Mouse (Mus musculus) CH12.LX (cell line): ENCODE measurements around the gene Gm20441. TPM values are rescaled to one million over a fixed set of nuclear protein-coding genes. Genes with fewer than 3 reads are reported as not detected.

Experiments used
- DNase-seq: peaks from one replicate; pipeline ENCODE4 v3.0.0-alpha.2; 2013; ENCODE audit errors: extremely low read depth
- H3K27ac ChIP-seq: 2 replicates; pipeline ENCODE4 v1.5.1; 2012; ENCODE audit warnings: low read depth, mild to moderate bottlenecking, control low read depth, moderate library complexity; ENCODE audit not compliant: insufficient read depth
- H3K27me3 ChIP-seq: replicated peaks from 2 replicates; pipeline ENCODE3; 2012; ENCODE audit warnings: inconsistent platforms
- H3K36me3 ChIP-seq, 2 experiments: replicated peaks in 1 of 2; 2 replicates each; pipeline versions ENCODE3 to v1.6.1; 2012; ENCODE audit warnings: inconsistent platforms in 1 of 2, low read length in 1 of 2, mild to moderate bottlenecking in 1 of 2, mixed read lengths in 1 of 2, moderate library complexity in 1 of 2; ENCODE audit not compliant: control insufficient read depth in 1 of 2, insufficient read depth in 1 of 2
- H3K4me1 ChIP-seq, 2 experiments: 2 replicates each; pipeline ENCODE4 v1.6.1; 2012; ENCODE audit warnings: inconsistent platforms in 1 of 2, moderate library complexity in 1 of 2; ENCODE audit not compliant: insufficient read depth in 2 of 2, control insufficient read depth in 1 of 2
- H3K4me2 ChIP-seq: 2 replicates; pipeline ENCODE4 v1.6.1; 2012; ENCODE audit warnings: low read depth, mild to moderate bottlenecking, control low read depth; ENCODE audit not compliant: poor library complexity, insufficient read depth, severe bottlenecking
- H3K4me3 ChIP-seq, 3 experiments: fragments of 150-350 bp in 1 of 3; sonication (generic) in 1 of 3; replicated peaks in 1 of 3; 2 replicates each; pipeline versions ENCODE3 to v1.5.1; 2011 to 2012; ENCODE audit warnings: low read depth in 2 of 3, low read length in 2 of 3, mild to moderate bottlenecking in 2 of 3, moderate library complexity in 2 of 3, control low read depth in 1 of 3, improper control_type of control experiment in 1 of 3, inconsistent platforms in 1 of 3, mixed read lengths in 1 of 3; ENCODE audit not compliant: poor library complexity in 1 of 3
- H3K79me2 ChIP-seq: replicated peaks from 2 replicates; pipeline ENCODE4 v1.6.1; 2012; ENCODE audit warnings: mild to moderate bottlenecking, moderate library complexity; ENCODE audit not compliant: control insufficient read depth, poor library complexity, insufficient read depth, severe bottlenecking; ENCODE audit errors: extremely low read depth
- H3K9ac ChIP-seq: 2 replicates; pipeline ENCODE4 v1.6.1; 2012; ENCODE audit warnings: low read depth, mild to moderate bottlenecking, control low read depth, moderate library complexity; ENCODE audit not compliant: insufficient read depth
- H3K9me3 ChIP-seq: replicated peaks from 2 replicates; pipeline ENCODE3; 2012; ENCODE audit warnings: low read length, inconsistent platforms, mixed read lengths
- BHLHE40 ChIP-seq: IDR thresholded peaks from 2 replicates; pipeline ENCODE4 v1.6.1; 2011; ENCODE audit warnings: mild to moderate bottlenecking, low read depth, low read length, improper control_type of control experiment
- CHD1 ChIP-seq: IDR thresholded peaks from 2 replicates; pipeline ENCODE4 v1.6.1; 2012; ENCODE audit warnings: low read depth, low read length, improper control_type of control experiment, inconsistent platforms
- CHD2 ChIP-seq: IDR thresholded peaks from 2 replicates; pipeline ENCODE4 v1.6.1; 2011; ENCODE audit warnings: low read length, improper control_type of control experiment
- CTCF ChIP-seq, 2 experiments: IDR thresholded peaks in 1 of 2; conservative IDR thresholded peaks in 1 of 2; 2 replicates each; pipeline ENCODE4 v1.5.1; 2011 to 2012; ENCODE audit warnings: low read depth in 2 of 2, low read length in 2 of 2, improper control_type of control experiment in 1 of 2, inconsistent platforms in 1 of 2, mild to moderate bottlenecking in 1 of 2, moderate library complexity in 1 of 2
- E2F4 ChIP-seq: IDR thresholded peaks from 2 replicates; pipeline ENCODE4 v1.6.1; 2011; ENCODE audit warnings: low read depth, low read length, improper control_type of control experiment; ENCODE audit not compliant: insufficient replicate concordance
- ELF1 ChIP-seq: IDR thresholded peaks from 2 replicates; pipeline ENCODE4 v1.6.1; 2014; ENCODE audit warnings: low read depth, mild to moderate bottlenecking, inconsistent platforms, low read length, improper control_type of control experiment
- EP300 ChIP-seq: IDR thresholded peaks from 2 replicates; pipeline ENCODE4 v1.6.1; 2011; ENCODE audit warnings: low read length, improper control_type of control experiment
- ETS1 ChIP-seq: conservative IDR thresholded peaks from 2 replicates; pipeline ENCODE4 v1.6.1; 2012; ENCODE audit warnings: low read depth, mild to moderate bottlenecking, inconsistent platforms, low read length, improper control_type of control experiment, moderate library complexity
- GABPA ChIP-seq: IDR thresholded peaks from 2 replicates; pipeline ENCODE4 v1.6.1; 2012; ENCODE audit warnings: low read depth, low read length, improper control_type of control experiment, inconsistent platforms; ENCODE audit not compliant: insufficient replicate concordance
- HCFC1 ChIP-seq: IDR thresholded peaks from 2 replicates; pipeline ENCODE4 v1.6.1; 2012; ENCODE audit warnings: low read depth, mild to moderate bottlenecking, inconsistent platforms, low read length, improper control_type of control experiment
- IRF4 ChIP-seq: IDR thresholded peaks from 2 replicates; pipeline ENCODE4 v1.6.1; 2014; ENCODE audit warnings: low read depth, mild to moderate bottlenecking, inconsistent platforms, low read length, improper control_type of control experiment
- JUN ChIP-seq: IDR thresholded peaks from 2 replicates; pipeline ENCODE4 v1.6.1; 2011; ENCODE audit warnings: low read depth, mild to moderate bottlenecking, low read length, improper control_type of control experiment, moderate library complexity; ENCODE audit not compliant: insufficient read depth
- JUND ChIP-seq: conservative IDR thresholded peaks from 2 replicates; pipeline ENCODE4 v1.6.1; 2011; ENCODE audit warnings: low read depth, low read length, improper control_type of control experiment
- KAT2A ChIP-seq: IDR thresholded peaks from 2 replicates; pipeline ENCODE4 v1.6.1; 2012; ENCODE audit warnings: low read length, improper control_type of control experiment, inconsistent platforms; ENCODE audit not compliant: insufficient replicate concordance
- MAFK ChIP-seq: IDR thresholded peaks from 2 replicates; pipeline ENCODE4 v1.6.1; 2011; ENCODE audit warnings: low read length, improper control_type of control experiment; ENCODE audit not compliant: insufficient replicate concordance
- MAX ChIP-seq: IDR thresholded peaks from 2 replicates; pipeline ENCODE4 v1.6.1; 2011; ENCODE audit warnings: low read length, improper control_type of control experiment
- MAZ ChIP-seq: IDR thresholded peaks from 2 replicates; pipeline ENCODE4 v1.6.1; 2012; ENCODE audit warnings: low read depth, mild to moderate bottlenecking, inconsistent platforms, low read length, improper control_type of control experiment, moderate library complexity
- MEF2A ChIP-seq: IDR thresholded peaks from 2 replicates; pipeline ENCODE4 v1.6.1; 2014; ENCODE audit warnings: low read depth, mild to moderate bottlenecking, inconsistent platforms, low read length, improper control_type of control experiment, borderline replicate concordance
- MXI1 ChIP-seq: IDR thresholded peaks from 2 replicates; pipeline ENCODE4 v1.6.1; 2011; ENCODE audit warnings: mild to moderate bottlenecking, low read depth, low read length, improper control_type of control experiment
- MYC ChIP-seq: IDR thresholded peaks from 2 replicates; pipeline ENCODE4 v1.6.1; 2011; ENCODE audit warnings: low read depth, mild to moderate bottlenecking, improper control_type of control experiment, low read length
- NELFE ChIP-seq: IDR thresholded peaks from 2 replicates; pipeline ENCODE4 v1.6.1; 2011; ENCODE audit warnings: low read depth, low read length, improper control_type of control experiment
- NRF1 ChIP-seq: IDR thresholded peaks from 2 replicates; pipeline ENCODE4 v1.6.1; 2014; ENCODE audit warnings: low read depth, mild to moderate bottlenecking, inconsistent platforms, low read length, improper control_type of control experiment, moderate library complexity
- PAX5 ChIP-seq: IDR thresholded peaks from 2 replicates; pipeline ENCODE4 v1.6.1; 2012; ENCODE audit warnings: low read length, inconsistent platforms, mixed read lengths
- POLR2A ChIP-seq: IDR thresholded peaks from 2 replicates; pipeline ENCODE4 v1.6.1; 2011; ENCODE audit warnings: low read depth, mild to moderate bottlenecking, improper control_type of control experiment, low read length
- POLR2AphosphoS2 ChIP-seq: IDR thresholded peaks from 2 replicates; pipeline ENCODE4 v1.6.1; 2011; ENCODE audit warnings: low read depth, low read length, improper control_type of control experiment
- RAD21 ChIP-seq: IDR thresholded peaks from 2 replicates; pipeline ENCODE4 v1.6.1; 2011; ENCODE audit warnings: low read depth, mild to moderate bottlenecking, low read length, improper control_type of control experiment, moderate library complexity
- RCOR1 ChIP-seq: conservative IDR thresholded peaks from 2 replicates; pipeline ENCODE4 v1.6.1; 2012; ENCODE audit warnings: low read depth, mild to moderate bottlenecking, inconsistent platforms, low read length, improper control_type of control experiment
- SIN3A ChIP-seq: IDR thresholded peaks from 2 replicates; pipeline ENCODE4 v1.6.1; 2012; ENCODE audit warnings: low read length, improper control_type of control experiment, inconsistent platforms
- SMC3 ChIP-seq: IDR thresholded peaks from 2 replicates; pipeline ENCODE4 v1.6.1; 2011; ENCODE audit warnings: low read depth, low read length, improper control_type of control experiment
- TBP ChIP-seq: conservative IDR thresholded peaks from 2 replicates; pipeline ENCODE4 v1.6.1; 2011; ENCODE audit warnings: low read depth, low read length, improper control_type of control experiment
- TCF12 ChIP-seq: IDR thresholded peaks from 2 replicates; pipeline ENCODE4 v1.6.1; 2014; ENCODE audit warnings: low read depth, mild to moderate bottlenecking, inconsistent platforms, low read length, improper control_type of control experiment
- UBTF ChIP-seq: IDR thresholded peaks from 2 replicates; pipeline ENCODE4 v1.6.1; 2012; ENCODE audit warnings: low read depth, mild to moderate bottlenecking, inconsistent platforms, low read length, improper control_type of control experiment, moderate library complexity
- USF1 ChIP-seq: IDR thresholded peaks from 2 replicates; pipeline ENCODE4 v1.6.1; 2014; ENCODE audit warnings: low read depth, mild to moderate bottlenecking, inconsistent platforms, low read length, improper control_type of control experiment
- USF2 ChIP-seq: conservative IDR thresholded peaks from 2 replicates; pipeline ENCODE4 v1.6.1; 2011; ENCODE audit warnings: low read depth, low read length, improper control_type of control experiment
- ZC3H11A ChIP-seq: IDR thresholded peaks from 2 replicates; pipeline ENCODE4 v1.6.1; 2012; ENCODE audit warnings: low read depth, mild to moderate bottlenecking, inconsistent platforms, low read length, improper control_type of control experiment
- ZKSCAN1 ChIP-seq: IDR thresholded peaks from 2 replicates; pipeline ENCODE4 v1.6.1; 2012; ENCODE audit warnings: low read depth, inconsistent platforms, low read length, improper control_type of control experiment, borderline replicate concordance
- ZMIZ1 ChIP-seq: IDR thresholded peaks from 2 replicates; pipeline ENCODE4 v1.6.1; 2012; ENCODE audit warnings: low read depth, mild to moderate bottlenecking, inconsistent platforms, low read length, improper control_type of control experiment
- ZNF384 ChIP-seq: IDR thresholded peaks from 2 replicates; pipeline ENCODE4 v1.6.1; 2012; ENCODE audit warnings: low read depth, low read length, improper control_type of control experiment, inconsistent platforms
- dilution Hi-C: fragments of 300-500 bp; cut with MboI; formaldehyde crosslinking; loops from 2 replicates; pipeline ENCODE4 v1.14.3; 2020; ENCODE audit warnings: low sequenced_read_pairs; ENCODE audit not compliant: extremely low pct_unique_long_range_greater_than_20kb, extremely low pct_ligation_motif_present
- in situ Hi-C: fragments of 300-500 bp; cut with MboI; formaldehyde crosslinking; loops from 3 replicates; pipeline ENCODE4 v1.14.3; 2019; ENCODE audit warnings: low sequenced_read_pairs, low pct_ligation_motif_present, low pct_unique_long_range_greater_than_20kb, mixed read lengths
- polyA plus RNA-seq: library from polyadenylated mRNA; unstranded; fragments of >175 nt; gene quantifications from 2 replicates; pipeline ENCODE4 v1.2.1, GENCODE M21; 2012; ENCODE audit warnings: low read depth; ENCODE audit not compliant: insufficient read length
- total RNA-seq, 2 experiments: library from RNA; depleted of rRNA; stranded (reverse); fragments of 300-350 nt in 1 of 2; fragments of >200 nt in 1 of 2; gene quantifications; 2 replicates each; pipeline ENCODE4 v1.2.3; 2012 to 2014

Gm20441 gene
- 0.42 and 0.68 TPM in 2 replicates for total RNA-seq (2012; rRNA removed)
- total RNA-seq (2014; rRNA removed): 0.55 TPM in 1 of 2 replicates, not detected in the other
- polyA plus RNA-seq: not detected in 2 replicates

DNA sequence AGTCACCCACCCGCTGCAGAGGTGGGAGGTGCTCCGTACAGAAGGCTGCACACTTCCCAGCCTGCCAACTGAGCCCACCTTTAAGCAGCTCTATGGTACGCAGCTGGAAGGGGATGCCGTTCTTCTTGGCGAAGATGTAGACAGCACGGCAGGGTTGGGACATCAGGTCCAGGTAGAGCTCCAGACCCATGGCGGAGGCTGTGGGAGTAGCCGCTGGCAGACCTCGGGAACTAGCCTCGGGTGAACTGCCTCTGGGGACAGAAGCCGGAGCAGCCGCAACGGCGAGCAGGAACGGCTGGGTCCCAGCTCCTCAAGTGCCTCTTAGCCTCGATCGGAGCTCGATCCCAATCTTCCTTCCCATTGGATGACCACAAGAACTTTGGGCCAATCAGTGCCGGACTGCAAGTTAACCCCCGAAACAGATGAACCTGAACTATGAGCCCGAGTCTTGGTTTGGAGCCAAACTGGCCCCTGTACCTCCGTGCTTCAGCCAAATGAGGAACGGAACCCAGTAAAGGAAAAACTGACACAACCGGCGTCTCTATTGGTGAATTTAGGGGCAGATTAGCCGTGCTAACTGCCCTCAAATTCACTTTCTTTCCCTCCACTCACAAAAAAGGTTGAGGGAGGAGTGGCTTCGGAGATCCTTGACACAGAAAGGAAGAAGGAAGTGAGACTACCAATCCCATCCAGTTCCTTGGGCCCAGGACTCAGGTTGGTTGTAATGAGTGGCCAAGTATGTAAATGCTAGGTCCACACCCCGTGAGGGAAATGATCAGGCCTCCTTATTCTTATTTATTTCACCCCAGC lies at the start of gene Gm20441, which contains the start of gene Gstt3:
Gene Gm20441 (minus strand): TSS at position 186 of the 810 bp plus-strand sequence.
Gene Gstt3 (minus strand): TSS at position 646 of the 810 bp plus-strand sequence.
- Histone ChIP-seq H3K27me3 (no peaks in the 10 kb centered on the region), H3K4me3 (peak within 1 kb of the TSS; percentile 74 to 92 (median 80)), H3K79me2 (peaks cover 3% of the 10 kb centered on the region; the same call in 1 of the 2 replicates), H3K9ac (peak within 1 kb of the TSS; percentile 44)
- in situ Hi-C loops: loop anchor here (5.0 kb wide), 1 partner anchor 46 kb away; no protein-coding TSS in a partner anchor
- peak; percentile 92 for DNase-seq
- peak; percentile 86 for TF ChIP-seq MXI1
- no peak for TF ChIP-seq RAD21
- TF ChIP-seq ZMIZ1: no peak
- TF ChIP-seq SMC3: no peak
- 0 out of 2 replicates have a peak, but pooled peaks have one; percentile 49 for TF ChIP-seq NELFE
- TF ChIP-seq ZC3H11A: no peak
- TF ChIP-seq RCOR1: no peak
- peak; percentile 90 for TF ChIP-seq JUND
- peak; percentile 87 for TF ChIP-seq MEF2A
- peak; percentile 70 for TF ChIP-seq ETS1
- TF ChIP-seq USF2: no peak
- TF ChIP-seq POLR2AphosphoS2: no peak
- TF ChIP-seq EP300: peak; percentile 81
- peak; percentile 90 for TF ChIP-seq ELF1
- TF ChIP-seq CHD1: peak; percentile 72
- no peak for TF ChIP-seq CTCF (conservative IDR thresholded peaks at IDR 0.05 in 1 of 2, IDR thresholded peaks at IDR 0.05 in 1 of 2; ENCODE audit: low read depth in 2 of 2, low read length in 2 of 2)
- TF ChIP-seq NRF1: no peak
- no peak for TF ChIP-seq GABPA
- TF ChIP-seq UBTF: peak; percentile 41; the same call in 1 of the 2 replicates
- 0 out of 2 replicates have a peak, but pooled peaks have one; percentile 36 for TF ChIP-seq KAT2A
- TF ChIP-seq POLR2A: peak; percentile 77
- TF ChIP-seq ZNF384: peak; percentile 56; the same call in 1 of the 2 replicates
- no peak for TF ChIP-seq USF1
- no peak for TF ChIP-seq E2F4
- TF ChIP-seq BHLHE40: peak; percentile 70
- TF ChIP-seq TCF12: no peak
- peak; percentile 68; the same call in 1 of the 2 replicates for TF ChIP-seq TBP
- TF ChIP-seq CHD2: no peak
- TF ChIP-seq HCFC1: peak; percentile 60
- TF ChIP-seq IRF4: peak; percentile 82
- TF ChIP-seq ZKSCAN1: no peak
- peak; percentile 94 for TF ChIP-seq JUN
- TF ChIP-seq PAX5: no peak
- TF ChIP-seq MAZ: no peak
- TF ChIP-seq MYC: peak; percentile 74; the same call in 1 of the 2 replicates
- peak; percentile 64; the same call in 1 of the 2 replicates for TF ChIP-seq SIN3A
- TF ChIP-seq MAFK: no peak
- peak; percentile 77 for TF ChIP-seq MAX
- TF ChIP-seq, all 38 proteins: peak for 20
- Histone ChIP-seq H3K9me3 (no peaks in the 10 kb centered on the region), H3K27ac (peak within 1 kb of the TSS; percentile 72), H3K4me2 (peak within 1 kb of the TSS; percentile 94), H3K4me1 (peaks cover 6 to 32% of the 10 kb centered on the region in 2 experiments), H3K36me3 (peaks cover 5 to 20% of the 10 kb centered on the region in 2 experiments)
- dilution Hi-C loops: no loop called here
